Mouse (Mus musculus) heart, postnatal 0 days (tissue): Measurements from ENCODE around the gene Mrps16.

Experiments used
- CTCF ChIP-seq: IDR thresholded peaks from 2 replicates; pipeline ENCODE4 v1.5.1; 2016; ENCODE audit warnings: antibody characterized with exemption, control low read depth, low read depth
- EP300 ChIP-seq: IDR thresholded peaks from 2 replicates; pipeline ENCODE4 v1.6.1; 2016; ENCODE audit warnings: antibody characterized with exemption, low read depth

DNA sequence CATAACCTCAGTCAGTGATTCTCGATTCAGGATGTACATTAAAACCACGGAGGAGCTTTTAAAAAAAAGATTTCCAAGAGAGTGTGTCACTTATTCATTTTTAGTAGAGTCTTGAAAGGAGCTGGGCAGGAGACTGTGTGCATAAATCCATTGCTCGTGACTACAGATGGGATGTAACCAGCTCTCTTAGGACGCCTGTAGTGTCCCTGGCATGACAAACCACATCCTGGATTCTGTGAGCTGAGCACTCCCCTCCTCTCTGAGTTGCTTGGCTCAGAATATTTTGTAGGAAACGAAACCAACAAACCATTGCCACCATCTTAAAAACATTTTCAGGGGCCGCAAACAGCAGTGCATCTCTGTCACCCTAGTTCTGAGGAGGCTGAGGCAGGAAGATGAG lies 43.5 kb upstream of the Mrps16 start:
- TF ChIP-seq CTCF (no peak), EP300 (no peak)
